Mouse (Mus musculus) adrenal gland, postnatal 25 days (tissue): ENCODE measurements around the gene Alyref. TPM values are rescaled to one million over a fixed set of nuclear protein-coding genes. Genes with fewer than 3 reads are reported as not detected.

Experiments used
- DNase-seq: peaks from one replicate; pipeline ENCODE4 v3.0.0; 2021; ENCODE audit warnings: mixed read lengths
- microRNA-seq, 2 experiments: library from miRNA; unstranded; fragments of <30 nt; microRNA quantifications; one replicate each; pipeline ENCODE4 v1.2.0; 2021
- total RNA-seq: library from RNA; stranded (reverse); gene quantifications from 2 replicates; pipeline ENCODE4 v1.2.3, GENCODE M21; 2021

Alyref gene
- total RNA-seq, 1 experiment from 2014 or later: 101 TPM

- DNase-seq: no peak
These were observed 55.8 kb downstream of the Alyref start for GRCm38 (mm10) chr11:120542376-120542775.

Small RNA genes lying within 50 kb of the gene (microRNA-seq; reads per million reads assigned to microRNA genes)
- gene Mir6936: 0 to 0.36 reads per million in 2 experiments

Other genes starting within 250 kb of the Alyref start
- gene Actg1, start 249.8 kb downstream of the Alyref start, total RNA-seq: 1,036 and 1,352 TPM in 2 replicates
- 0.79 TPM in 1 of 2 replicates, not detected in the other for gene Fscn2, start 236.8 kb downstream of the Alyref start, total RNA-seq
- gene Faap100, start 219.6 kb downstream of the Alyref start, total RNA-seq: 35.8 and 55.1 TPM in 2 replicates
- 83.9 and 98.7 TPM in 2 replicates for gene Nploc4, start 160.7 kb downstream of the Alyref start, total RNA-seq
- gene Tspan10, start 155.7 kb downstream of the Alyref start, total RNA-seq: 7.3 TPM in 1 of 2 replicates, not detected in the other
- gene Pde6g, start 144.9 kb downstream of the Alyref start, total RNA-seq: 0.27 TPM in 1 of 2 replicates, not detected in the other
- gene Oxld1, start 140.3 kb downstream of the Alyref start, total RNA-seq: 33.8 and 41.3 TPM in 2 replicates
- gene Ccdc137, start 140.2 kb downstream of the Alyref start, total RNA-seq: 24.2 and 27.6 TPM in 2 replicates
- gene Arl16, start 130.8 kb downstream of the Alyref start, total RNA-seq: 22.6 and 22.8 TPM in 2 replicates
- gene Mrpl12, start 113.8 kb downstream of the Alyref start, total RNA-seq: 96.3 and 104 TPM in 2 replicates
- 102 and 151 TPM in 2 replicates for gene Slc25a10, start 106.5 kb downstream of the Alyref start, total RNA-seq
- gene Gcgr, start 67.7 kb downstream of the Alyref start, total RNA-seq: 1.0 and 3.5 TPM in 2 replicates
- gene Mcrip1, start 48.6 kb downstream of the Alyref start, total RNA-seq: 67.5 and 75.4 TPM in 2 replicates
- gene Ppp1r27, start 47.2 kb downstream of the Alyref start, total RNA-seq: 1.4 TPM in 1 of 2 replicates, not detected in the other
- gene P4hb, start 25.1 kb downstream of the Alyref start, total RNA-seq: 407 and 486 TPM in 2 replicates
- gene Arhgdia, start 16.7 kb downstream of the Alyref start, total RNA-seq: 333 and 334 TPM in 2 replicates
- 81.5 and 102 TPM in 2 replicates for gene Anapc11, start 56 bp upstream of the Alyref start, total RNA-seq
- 3.1 TPM in 1 of 2 replicates, not detected in the other for gene Npb, start 10.1 kb upstream of the Alyref start, total RNA-seq
- 344 and 351 TPM in 2 replicates for gene Pcyt2, start 19.6 kb upstream of the Alyref start, total RNA-seq
- gene Sirt7, start 26.9 kb upstream of the Alyref start, total RNA-seq: 82.5 and 103 TPM in 2 replicates
- gene Mafg, start 35.2 kb upstream of the Alyref start, total RNA-seq: 69.7 and 76.5 TPM in 2 replicates
- gene Pycr1, start 45.4 kb upstream of the Alyref start, total RNA-seq: 1.3 TPM in 2 replicates
- gene Myadml2, start 49.8 kb upstream of the Alyref start, total RNA-seq: not detected in 2 replicates
- 9.4 and 12.1 TPM in 2 replicates for gene Notum, start 62.8 kb upstream of the Alyref start, total RNA-seq
- gene Aspscr1, start 74.6 kb upstream of the Alyref start, total RNA-seq: 83.4 and 112 TPM in 2 replicates
- 52.6 and 54.2 TPM in 2 replicates for gene Cenpx, start 115.4 kb upstream of the Alyref start, total RNA-seq
- 40.9 and 46.8 TPM in 2 replicates for gene Lrrc45, start 115.6 kb upstream of the Alyref start, total RNA-seq
- gene Rac3, start 123.1 kb upstream of the Alyref start, total RNA-seq: 5.6 and 10.0 TPM in 2 replicates
- gene Dcxr, start 128.9 kb upstream of the Alyref start, total RNA-seq: 59.0 and 82.3 TPM in 2 replicates
- gene Cbr2, start 133.7 kb upstream of the Alyref start, total RNA-seq: 1.9 and 3.7 TPM in 2 replicates
- 11.4 and 18.7 TPM in 2 replicates for gene Hmga1b, start 164.4 kb upstream of the Alyref start, total RNA-seq
- gene Rfng, start 185.8 kb upstream of the Alyref start, total RNA-seq: 21.3 and 23.9 TPM in 2 replicates
- gene Gps1, start 185.9 kb upstream of the Alyref start, total RNA-seq: 120 and 131 TPM in 2 replicates
- 62.7 and 65.8 TPM in 2 replicates for gene Dus1l, start 198.0 kb upstream of the Alyref start, total RNA-seq
- 1,301 and 1,518 TPM in 2 replicates for gene Fasn, start 226.2 kb upstream of the Alyref start, total RNA-seq